Mouse (Mus musculus) CD4-positive, CD25-positive, alpha-beta regulatory T cell (primary cell): ENCODE data around the gene Olfr315. TPM values are rescaled to one million over a fixed set of nuclear protein-coding genes. Genes with fewer than 3 reads are reported as not detected.

Experiments used
- polyA plus RNA-seq: library from polyadenylated mRNA; unstranded; fragments of 100-300 nt; shearing (Covaris generic); gene quantifications from one replicate; pipeline ENCODE4 v1.2.1, GENCODE M21; 2017

The Olfr315 gene
- polyA plus RNA-seq: not detected

GRCm38 (mm10) chr11:58772888-58773287 is at the start of gene Olfr315:
TSS of gene Olfr315 (plus strand) at chr11:58773188.

GRCm38 (mm10) chr11:58723914-58724313 is 49.1 kb upstream of the Olfr315 start, which contains the start of gene Olfr318:
TSS of gene Olfr318 (minus strand) at chr11:58724014.

GRCm38 (mm10) chr11:58738792-58739262 is 34.2 kb upstream of the Olfr315 start, which contains the start of gene Olfr317:
TSS of gene Olfr317 (minus strand) at chr11:58739212.

GRCm38 (mm10) chr11:58752434-58752833 is 20.6 kb upstream of the Olfr315 start, which contains the start of gene Olfr316:
TSS of gene Olfr316 (plus strand) at chr11:58752734.

GRCm38 (mm10) chr11:58782480-58783089 is 9.6 kb downstream of the Olfr315 start, which contains the start of gene Olfr314:
TSS of gene Olfr314 (plus strand) at chr11:58782952.

GRCm38 (mm10) chr11:58801558-58802228 is 28.7 kb downstream of the Olfr315 start, which contains the start of gene Fam183b:
TSS of gene Fam183b (minus strand) at chr11:58801960.

GRCm38 (mm10) chr11:58814700-58815099 is 41.7 kb downstream of the Olfr315 start, which contains the start of gene Olfr313:
TSS of gene Olfr313 (plus strand) at chr11:58815000.

GRCm38 (mm10) chr11:58828937-58829336 is 55.9 kb downstream of the Olfr315 start, which contains the start of gene Olfr312:
TSS of gene Olfr312 (plus strand) at chr11:58829237.

Other genes starting within 250 kb of the Olfr315 start
- gene Olfr330, start 238.4 kb upstream of the Olfr315 start, polyA plus RNA-seq: 0.17 TPM
- gene Olfr329-ps, start 226.8 kb upstream of the Olfr315 start, polyA plus RNA-seq: not detected
- not detected for gene Olfr328, start 217.6 kb upstream of the Olfr315 start, polyA plus RNA-seq
- not detected for gene Olfr224, start 202.6 kb upstream of the Olfr315 start, polyA plus RNA-seq
- not detected for gene Olfr325, start 195.5 kb upstream of the Olfr315 start, polyA plus RNA-seq
- not detected for gene Olfr324, start 178.1 kb upstream of the Olfr315 start, polyA plus RNA-seq
- not detected for gene 2210407C18Rik, start 157.1 kb upstream of the Olfr315 start, polyA plus RNA-seq
- gene Olfr323, start 142.7 kb upstream of the Olfr315 start, polyA plus RNA-seq: not detected
- gene Trim58, start 132.7 kb upstream of the Olfr315 start, polyA plus RNA-seq: not detected
- gene Olfr322, start 114.4 kb upstream of the Olfr315 start, polyA plus RNA-seq: not detected
- gene Olfr320, start 92.1 kb upstream of the Olfr315 start, polyA plus RNA-seq: not detected
- not detected for gene Olfr319, start 74.0 kb upstream of the Olfr315 start, polyA plus RNA-seq
- not detected for gene Olfr318, start 49.2 kb upstream of the Olfr315 start, polyA plus RNA-seq
- gene Olfr317, start 34.0 kb upstream of the Olfr315 start, polyA plus RNA-seq: not detected
- not detected for gene Olfr316, start 20.5 kb upstream of the Olfr315 start, polyA plus RNA-seq
- not detected for gene Olfr314, start 9.8 kb downstream of the Olfr315 start, polyA plus RNA-seq
- gene Fam183b, start 28.8 kb downstream of the Olfr315 start, polyA plus RNA-seq: 0.66 TPM
- gene Olfr313, start 41.8 kb downstream of the Olfr315 start, polyA plus RNA-seq: not detected
- not detected for gene Olfr312, start 56.0 kb downstream of the Olfr315 start, polyA plus RNA-seq
- not detected for gene Olfr311, start 66.1 kb downstream of the Olfr315 start, polyA plus RNA-seq
- gene Gm12258, start 74.0 kb downstream of the Olfr315 start, polyA plus RNA-seq: 10.4 TPM
- 11.1 TPM for gene 2810021J22Rik, start 94.0 kb downstream of the Olfr315 start, polyA plus RNA-seq
- 11.0 TPM for gene Zfp39, start 131.0 kb downstream of the Olfr315 start, polyA plus RNA-seq
- gene Btnl10, start 144.7 kb downstream of the Olfr315 start, polyA plus RNA-seq: not detected
- gene Rnf187, start 165.7 kb downstream of the Olfr315 start, polyA plus RNA-seq: 302 TPM
- 22.4 TPM for gene Hist3h2ba, start 175.7 kb downstream of the Olfr315 start, polyA plus RNA-seq
- 20.4 TPM for gene Hist3h2a, start 181.5 kb downstream of the Olfr315 start, polyA plus RNA-seq
- 0.34 TPM for gene Trim17, start 181.5 kb downstream of the Olfr315 start, polyA plus RNA-seq
- gene Trim11, start 204.9 kb downstream of the Olfr315 start, polyA plus RNA-seq: 55.0 TPM